Mouse (Mus musculus) embryonic facial prominence, embryonic 12.5 days (tissue): Measurements from ENCODE around the gene Syn3. TPM values are rescaled to one million over a fixed set of nuclear protein-coding genes. Genes with fewer than 3 reads are reported as not detected.

Experiments
- ATAC-seq: fragments of 200-750 bp; cut with Nextera tagmentation; 2 replicates; pipeline ENCODE4 v1.8.0; 2017; ENCODE audit not compliant: insufficient number of reproducible peaks, insufficient read depth, low FRiP score, low TSS enrichment
- H3K27ac ChIP-seq: fragments of 300-500 bp; sonication (generic); 2 replicates; pipeline ENCODE4 v1.5.1; 2016; ENCODE audit warnings: mild to moderate bottlenecking
- H3K27me3 ChIP-seq: fragments of 300-500 bp; sonication (generic); 2 replicates; pipeline ENCODE4 v1.6.1; 2016; ENCODE audit warnings: mild to moderate bottlenecking, moderate library complexity
- H3K36me3 ChIP-seq: fragments of 300-500 bp; sonication (generic); 2 replicates; pipeline ENCODE4 v1.6.1; 2016; ENCODE audit warnings: mild to moderate bottlenecking
- H3K4me1 ChIP-seq: fragments of 300-500 bp; sonication (generic); 2 replicates; pipeline ENCODE4 v1.6.1; 2016
- H3K4me2 ChIP-seq: fragments of 300-500 bp; sonication (generic); replicated peaks from 2 replicates; pipeline ENCODE4 v1.6.1; 2016; ENCODE audit warnings: mild to moderate bottlenecking, moderate library complexity
- H3K4me3 ChIP-seq: fragments of 300-500 bp; sonication (generic); 2 replicates; pipeline ENCODE4 v1.5.1; 2016; ENCODE audit warnings: mild to moderate bottlenecking
- H3K9ac ChIP-seq: fragments of 300-500 bp; sonication (generic); 2 replicates; pipeline ENCODE4 v1.6.1; 2016; ENCODE audit warnings: mild to moderate bottlenecking, moderate library complexity
- H3K9me3 ChIP-seq: fragments of 300-500 bp; sonication (generic); 2 replicates; pipeline ENCODE4 v1.6.1; 2016; ENCODE audit warnings: mild to moderate bottlenecking, moderate library complexity
- WGBS: fragments of 180-500 bp; shearing (Covaris S2); methylation state at CpG from one replicate; pipeline ENCODE4 v1.1.7; 2016; 5-methylcytosine and 5-hydroxymethylcytosine counted together
- polyA plus RNA-seq: library from polyadenylated mRNA; unstranded; fragments of >200 nt; fragmentation: Nextera tagmentation; extraction: Ambion mirVana; gene quantifications from 2 replicates; pipeline ENCODE4 v1.2.1, GENCODE M21; 2016

Gene Syn3
- polyA plus RNA-seq, 1 experiment from 2014 or later, result 4.0 TPM

DNA sequence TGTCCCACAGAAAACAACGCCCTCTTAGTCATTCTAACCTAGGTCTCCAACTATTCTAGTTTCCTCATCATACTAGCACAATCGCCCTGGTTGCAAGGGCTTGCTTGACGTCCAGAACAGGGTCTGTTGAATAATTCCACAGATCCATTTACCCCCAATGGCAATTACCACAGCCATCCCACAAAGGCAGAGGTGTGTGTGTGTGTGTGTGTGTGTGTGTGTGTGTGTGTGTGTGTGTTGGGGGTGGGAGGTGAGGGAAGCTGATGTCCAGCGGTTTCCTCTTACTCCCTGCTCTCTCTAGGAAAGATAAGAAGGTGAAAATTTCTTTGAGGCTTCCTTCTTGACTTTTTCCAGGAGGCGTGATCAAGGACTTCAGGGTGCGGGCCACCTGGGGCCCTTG, 198.9 kb downstream of the Syn3 start:
- peaks cover 44% of the 10 kb centered on the region for H3K4me1 ChIP-seq
- 32% methylated on average over 6 of the region's 6 CpGs for WGBS
- peak overlapping the region; percentile 71 for H3K4me3 ChIP-seq

DNA sequence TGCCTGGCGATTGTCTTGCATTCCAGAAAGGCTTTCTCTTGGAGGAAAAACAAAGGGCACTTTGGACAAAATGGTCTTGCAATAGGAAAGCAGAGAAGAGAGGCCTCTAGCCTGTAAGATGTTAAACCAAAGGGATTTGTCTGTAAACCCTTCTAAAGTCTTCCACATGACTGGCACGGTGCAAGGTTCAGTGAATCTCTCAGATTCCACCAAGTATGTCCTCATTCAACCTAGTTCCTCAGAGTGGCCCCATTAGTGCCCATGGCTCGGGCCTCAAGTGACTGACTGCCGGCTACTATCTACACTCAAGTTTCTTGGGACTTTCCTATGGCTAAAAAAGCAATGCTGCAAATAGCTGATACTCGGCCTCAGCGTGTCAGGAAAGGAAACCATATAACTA, 200.4 kb downstream of the Syn3 start:
- no peak overlapping the region for H3K4me3 ChIP-seq
- WGBS, result 73% methylated on average over 6 of the region's 6 CpGs
- H3K9ac ChIP-seq, result no peak overlapping the region
- ATAC-seq, result no peak
- H3K36me3 ChIP-seq, result no peaks in the 10 kb centered on the region
- no peaks in the 10 kb centered on the region for H3K9me3 ChIP-seq
- H3K27me3 ChIP-seq, result 0 out of 2 replicates have a peak, but pooled peaks cover 3% of the 10 kb centered on the region
- peaks cover 37% of the 10 kb centered on the region for H3K4me1 ChIP-seq
- no peak overlapping the region for H3K4me2 ChIP-seq
- H3K27ac ChIP-seq, result no peak overlapping the region

More for the DNA sequence above, 198.9 kb downstream of the Syn3 start:
- H3K9me3 ChIP-seq, result no peaks in the 10 kb centered on the region
- peak overlapping the region; percentile 73 for H3K4me2 ChIP-seq
- H3K36me3 ChIP-seq, result no peaks in the 10 kb centered on the region; the same call in 1 of the 2 replicates
- no peak for ATAC-seq
- H3K27ac ChIP-seq, result 0 out of 2 replicates have a peak overlapping the region, but pooled peaks have one; percentile 67
- 0 out of 2 replicates have a peak, but pooled peaks cover 3% of the 10 kb centered on the region for H3K27me3 ChIP-seq
- peak overlapping the region; percentile 79 for H3K9ac ChIP-seq

DNA sequence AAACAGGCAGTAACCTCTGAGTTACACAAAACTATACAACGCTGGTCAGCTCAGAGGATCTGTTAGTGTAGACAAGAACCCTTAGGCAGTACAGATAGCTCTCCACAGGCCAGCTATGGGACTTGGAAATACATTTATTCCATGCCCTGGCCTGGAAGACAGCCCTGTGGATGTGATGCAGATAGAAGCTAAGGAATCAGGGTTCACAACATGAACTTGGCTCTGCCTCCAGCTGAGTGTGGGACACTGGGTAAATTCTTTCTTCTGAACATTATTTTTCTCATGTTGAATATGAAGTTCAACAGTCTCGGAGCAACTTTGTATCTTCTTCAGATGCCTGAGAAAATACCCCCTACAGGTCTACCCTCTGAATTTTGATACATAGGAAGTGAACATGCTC, 201.4 kb downstream of the Syn3 start:
- H3K9ac ChIP-seq, result no peak overlapping the region
- H3K4me1 ChIP-seq, result peaks cover 29% of the 10 kb centered on the region
- no peaks in the 10 kb centered on the region for H3K36me3 ChIP-seq
- H3K4me2 ChIP-seq, result no peak overlapping the region
- ATAC-seq, result no peak
- no peak overlapping the region for H3K4me3 ChIP-seq
- WGBS, result 88% methylated on average over 2 of the region's 2 CpGs
- no peak overlapping the region for H3K27ac ChIP-seq
- 0 out of 2 replicates have a peak, but pooled peaks cover 3% of the 10 kb centered on the region for H3K27me3 ChIP-seq
- H3K9me3 ChIP-seq, result no peaks in the 10 kb centered on the region

DNA sequence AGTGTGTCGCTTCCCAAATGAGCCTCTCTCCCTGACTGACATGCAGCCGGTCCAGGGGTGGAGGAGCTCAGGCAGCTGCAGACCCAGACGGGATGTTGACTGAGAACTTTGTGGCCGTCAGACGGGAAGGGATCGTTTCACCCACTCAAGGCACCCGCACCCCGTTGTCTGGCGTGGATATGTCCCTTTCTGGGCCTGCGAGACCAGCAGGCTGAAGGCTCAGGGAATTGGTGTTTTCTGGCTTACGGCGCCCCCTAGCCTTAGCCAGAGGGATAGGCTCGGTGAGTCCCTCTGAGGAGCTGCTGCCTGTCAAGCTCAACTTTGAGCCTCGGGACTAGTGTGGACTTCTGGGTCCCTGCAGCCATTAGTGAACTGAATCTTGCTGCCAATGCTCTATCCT, 202.6 kb downstream of the Syn3 start:
- Histone ChIP-seq H3K9ac (0 out of 2 replicates have a peak overlapping the region, but pooled peaks have one; percentile 1), H3K27me3 (0 out of 2 replicates have a peak, but pooled peaks cover 3% of the 10 kb centered on the region), H3K4me2 (peak overlapping the region; percentile 56), H3K36me3 (no peaks in the 10 kb centered on the region), H3K9me3 (no peaks in the 10 kb centered on the region), H3K27ac (peak overlapping the region; percentile 91), H3K4me3 (0 out of 2 replicates have a peak overlapping the region, but pooled peaks have one; percentile 7), H3K4me1 (peaks cover 20% of the 10 kb centered on the region)
- no peak; the same call in 1 of the 2 replicates for ATAC-seq
- WGBS, result under 1% methylated on average over 14 of the region's 14 CpGs

DNA sequence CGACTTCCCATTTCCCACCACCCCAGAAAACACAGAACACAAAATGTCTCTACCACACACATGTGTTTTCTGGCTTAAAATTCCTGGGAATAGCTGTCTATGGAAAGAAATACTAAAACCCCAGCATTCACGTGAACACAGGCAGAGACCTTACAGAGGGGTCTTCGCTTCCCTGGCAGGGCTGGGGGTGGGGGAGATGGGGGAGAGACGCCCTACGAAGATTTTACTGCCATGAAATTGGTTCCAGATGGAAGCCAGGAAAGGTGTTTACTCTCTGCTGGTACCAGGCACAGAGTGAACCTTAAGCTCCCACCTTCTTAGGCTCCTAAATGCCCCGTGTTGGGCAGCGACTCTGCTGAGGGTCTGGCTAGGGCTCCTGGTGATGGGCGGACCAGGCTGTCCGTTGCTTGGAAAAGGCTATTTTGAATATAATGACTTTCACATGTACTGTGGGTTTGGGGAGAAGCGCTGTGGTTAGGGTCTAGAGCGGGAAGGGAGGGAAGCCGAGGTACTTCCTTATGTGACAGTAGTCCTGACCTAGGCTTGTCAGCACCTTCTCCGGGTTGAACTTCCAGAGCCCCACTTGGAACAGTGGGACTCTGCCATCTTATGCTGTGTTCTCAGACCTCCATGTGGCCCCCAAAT, 203.1 kb downstream of the Syn3 start:
- Histone ChIP-seq H3K9ac (peak overlapping the region; percentile 1; the same call in 1 of the 2 replicates), H3K4me2 (peak overlapping the region; percentile 56), H3K9me3 (no peaks in the 10 kb centered on the region), H3K27me3 (0 out of 2 replicates have a peak, but pooled peaks cover 3% of the 10 kb centered on the region), H3K36me3 (no peaks in the 10 kb centered on the region), H3K4me3 (0 out of 2 replicates have a peak overlapping the region, but pooled peaks have one; percentile 7), H3K4me1 (peaks cover 20% of the 10 kb centered on the region), H3K27ac (peak overlapping the region; percentile 91)
- WGBS, result 11% methylated on average over 13 of the region's 13 CpGs
- ATAC-seq, result peak; percentile 49

DNA sequence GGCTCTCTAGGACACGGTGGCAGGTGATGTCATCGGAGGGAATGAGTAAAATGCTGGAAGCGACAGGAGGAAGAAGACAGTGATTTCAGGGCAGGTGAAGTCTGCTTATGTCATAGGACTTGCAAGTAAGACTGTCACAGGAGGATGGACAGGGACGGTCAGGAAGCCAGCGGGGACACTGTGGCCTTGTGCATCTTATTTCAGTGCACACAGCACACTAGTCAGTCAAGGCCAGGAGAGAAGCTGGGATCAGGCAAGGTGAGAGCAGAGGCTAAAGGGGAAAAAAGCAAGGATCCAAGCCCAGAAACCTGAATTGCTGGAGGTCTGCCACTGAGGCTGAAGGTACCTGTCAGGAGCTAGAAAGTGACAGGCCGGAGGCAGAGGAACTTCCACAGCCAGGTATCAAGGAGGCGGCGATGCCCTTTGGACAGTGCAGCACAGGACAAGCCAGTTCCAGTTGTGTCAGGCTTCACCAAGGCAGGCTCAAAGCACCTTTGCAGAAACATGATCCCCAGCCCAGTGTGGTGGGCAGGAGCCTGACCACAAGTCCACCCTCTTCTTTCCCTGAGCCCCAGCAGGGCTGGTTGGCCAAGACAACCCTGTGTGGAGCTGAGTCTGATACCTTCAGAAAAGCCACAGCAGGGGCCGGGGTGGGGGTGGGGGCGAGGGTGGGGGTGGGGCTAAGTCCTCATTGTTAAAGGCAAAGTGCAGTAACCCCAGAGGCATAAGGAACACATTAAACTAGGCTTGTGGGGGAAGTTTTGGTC, 203.9 kb downstream of the Syn3 start:
- 53% methylated on average over 10 of the region's 10 CpGs for WGBS
- H3K27me3 ChIP-seq, result 0 out of 2 replicates have a peak, but pooled peaks cover 3% of the 10 kb centered on the region

DNA sequence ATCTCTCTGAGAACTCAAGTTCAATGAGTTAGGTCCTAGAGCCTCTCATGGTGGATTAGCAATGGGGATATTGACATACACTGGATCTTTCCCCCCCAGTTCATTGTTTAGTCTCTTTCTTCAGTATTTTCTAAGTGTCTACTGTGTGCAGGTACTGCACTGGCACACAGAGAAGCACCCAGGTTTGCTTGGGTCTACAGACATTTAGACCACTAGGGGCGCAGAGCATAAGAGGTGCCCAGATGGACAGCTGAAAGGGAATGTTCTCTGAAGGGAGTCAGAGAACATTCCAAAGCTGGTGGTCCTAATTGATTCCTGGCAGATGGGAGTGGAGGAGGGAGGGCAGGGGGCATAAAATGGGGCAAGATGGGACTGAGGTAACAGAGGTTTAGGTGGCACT, 204.8 kb downstream of the Syn3 start:
- Histone ChIP-seq H3K9ac (no peak overlapping the region), H3K27me3 (0 out of 2 replicates have a peak, but pooled peaks cover 3% of the 10 kb centered on the region), H3K4me2 (no peak overlapping the region), H3K4me3 (no peak overlapping the region), H3K36me3 (no peaks in the 10 kb centered on the region), H3K9me3 (no peaks in the 10 kb centered on the region), H3K27ac (peak overlapping the region; percentile 91; the same call in 1 of the 2 replicates), H3K4me1 (peaks cover 17% of the 10 kb centered on the region)
- ATAC-seq, result no peak
- 83% methylated on average over 1 of the region's 1 CpGs for WGBS

More for the DNA sequence above, 203.9 kb downstream of the Syn3 start:
- Histone ChIP-seq H3K4me2 (peak overlapping the region; percentile 56), H3K36me3 (no peaks in the 10 kb centered on the region), H3K9ac (no peak overlapping the region), H3K4me1 (peaks cover 19% of the 10 kb centered on the region), H3K4me3 (no peak overlapping the region), H3K9me3 (no peaks in the 10 kb centered on the region), H3K27ac (peak overlapping the region; percentile 91)
- ATAC-seq, result peak; percentile 88

DNA sequence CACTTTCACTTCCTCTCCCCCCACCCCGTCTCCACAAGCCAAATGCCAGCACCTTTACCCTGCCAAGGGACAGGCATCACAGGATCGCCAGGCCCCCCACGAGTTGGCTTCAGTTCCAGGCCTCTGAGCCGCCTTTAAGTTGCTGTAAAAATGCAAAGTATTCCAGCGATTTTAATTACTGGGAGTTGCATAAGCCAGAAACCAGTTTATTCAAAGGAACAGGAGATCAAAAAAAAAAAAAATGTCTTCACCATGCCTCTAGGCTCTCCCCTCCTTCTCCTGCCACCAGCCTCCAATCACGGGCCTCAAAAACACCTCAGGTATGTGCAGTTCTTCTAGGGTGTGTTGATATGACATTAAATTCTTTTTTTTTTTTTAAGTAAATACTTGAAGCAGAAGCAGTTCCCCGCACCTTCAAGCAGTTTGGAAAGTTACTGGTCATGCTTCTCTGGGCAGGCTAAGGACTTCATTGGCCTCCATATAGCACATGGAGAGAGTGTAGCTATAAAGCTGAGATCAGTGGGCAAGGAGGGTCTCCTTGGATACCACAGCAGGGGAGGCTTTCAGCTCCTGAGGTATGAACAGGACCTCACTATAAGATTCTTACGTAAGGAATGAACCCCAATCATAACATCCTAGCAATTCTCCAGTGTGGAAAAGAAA, 208.5 kb downstream of the Syn3 start:
- no peak overlapping the region for H3K27ac ChIP-seq
- H3K4me2 ChIP-seq, result no peak overlapping the region
- 69% methylated on average over 8 of the region's 8 CpGs for WGBS
- no peak overlapping the region for H3K4me3 ChIP-seq
- ATAC-seq, result no peak
- H3K4me1 ChIP-seq, result peaks cover 11% of the 10 kb centered on the region
- H3K9me3 ChIP-seq, result no peaks in the 10 kb centered on the region
- H3K27me3 ChIP-seq, result no peaks in the 10 kb centered on the region
- H3K9ac ChIP-seq, result no peak overlapping the region
- no peaks in the 10 kb centered on the region for H3K36me3 ChIP-seq

DNA sequence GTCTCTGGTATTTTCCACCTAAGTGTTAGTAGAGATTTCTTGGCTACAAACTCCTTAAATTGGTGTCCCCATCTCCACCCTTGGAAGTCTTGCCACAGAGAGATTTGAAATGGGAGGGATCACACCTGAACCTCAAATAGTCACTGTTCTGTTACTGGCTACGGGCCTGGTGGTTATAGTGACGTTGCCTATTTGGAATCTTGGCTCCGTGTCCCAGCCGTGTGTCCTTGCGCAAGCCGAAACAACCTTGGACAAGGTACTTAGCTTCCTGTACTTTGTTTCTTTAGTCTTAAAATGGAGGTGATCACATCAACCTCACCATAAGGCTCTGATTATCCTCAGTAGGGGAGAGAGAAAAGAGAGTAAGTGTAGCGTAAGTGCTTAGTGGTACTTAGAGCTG, 212.2 kb downstream of the Syn3 start:
- Histone ChIP-seq H3K9me3 (no peaks in the 10 kb centered on the region), H3K36me3 (no peaks in the 10 kb centered on the region), H3K27ac (no peak overlapping the region), H3K4me1 (no peaks in the 10 kb centered on the region), H3K4me2 (no peak overlapping the region), H3K9ac (no peak overlapping the region), H3K4me3 (no peak overlapping the region), H3K27me3 (no peaks in the 10 kb centered on the region)
- WGBS, result 80% methylated on average over 7 of the region's 7 CpGs
- ATAC-seq, result no peak

DNA sequence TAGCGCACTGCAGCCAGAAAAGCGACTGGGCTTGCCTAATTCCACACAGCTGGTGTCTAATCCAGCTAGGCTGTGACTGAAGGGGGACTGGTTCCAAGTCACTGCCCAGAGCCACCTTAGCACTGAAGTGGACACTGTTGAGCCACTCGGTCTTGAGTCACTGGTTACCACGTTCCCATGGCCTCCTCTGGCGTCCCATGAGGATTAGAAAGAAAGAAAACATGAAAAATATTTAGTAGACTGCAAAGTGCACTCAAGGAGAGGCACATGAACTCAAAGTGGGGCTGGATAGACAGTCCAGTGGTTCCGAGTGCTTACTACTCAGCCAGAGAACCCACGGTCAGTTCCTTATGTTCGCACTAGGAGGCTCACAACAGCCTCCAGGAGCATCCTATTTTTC, 217.5 kb downstream of the Syn3 start:
- Histone ChIP-seq H3K9ac (no peak overlapping the region), H3K9me3 (no peaks in the 10 kb centered on the region), H3K27me3 (no peaks in the 10 kb centered on the region), H3K4me2 (no peak overlapping the region), H3K36me3 (no peaks in the 10 kb centered on the region), H3K4me3 (no peak overlapping the region), H3K27ac (no peak overlapping the region), H3K4me1 (peaks cover 19% of the 10 kb centered on the region)
- whole genome bisulfite sequencing, result 81% methylated on average over 8 of the region's 8 CpGs
- ATAC-seq, result no peak

DNA sequence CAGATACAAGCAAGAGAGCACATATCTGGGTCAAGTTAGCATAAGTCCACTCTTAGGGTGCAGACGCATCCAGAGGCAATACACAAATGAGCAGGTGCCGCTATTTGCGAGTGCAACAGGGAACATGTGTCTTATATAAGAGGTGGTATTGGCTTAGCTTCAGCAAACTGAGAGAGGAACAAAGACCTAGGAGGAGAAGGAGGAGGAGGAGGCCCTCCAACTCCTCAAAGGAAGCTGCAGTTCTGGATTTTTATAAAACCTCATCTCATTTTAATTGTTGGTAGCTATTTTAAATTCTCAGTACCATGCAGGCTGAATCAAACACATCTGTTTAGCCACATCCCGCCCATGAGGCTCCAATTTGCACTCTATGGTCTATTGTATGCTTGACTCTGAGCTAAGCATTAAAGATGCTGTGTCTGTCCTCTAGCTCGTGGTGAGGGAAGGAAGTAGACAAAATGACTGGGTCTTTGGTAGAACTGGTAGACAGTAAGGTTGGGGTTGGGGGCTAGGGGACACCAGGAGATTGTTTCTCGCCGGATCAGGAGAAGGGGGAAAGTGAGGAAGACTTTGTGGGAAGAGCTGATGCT, 219.0 kb downstream of the Syn3 start:
- no peaks in the 10 kb centered on the region for H3K27me3 ChIP-seq
- no peak overlapping the region for H3K27ac ChIP-seq
- H3K4me2 ChIP-seq, result no peak overlapping the region
- no peak for ATAC-seq
- peaks cover 19% of the 10 kb centered on the region for H3K4me1 ChIP-seq
- WGBS, result 83% methylated on average over 7 of the region's 7 CpGs
- no peaks in the 10 kb centered on the region for H3K36me3 ChIP-seq
- no peaks in the 10 kb centered on the region for H3K9me3 ChIP-seq
- no peak overlapping the region for H3K9ac ChIP-seq
- H3K4me3 ChIP-seq, result no peak overlapping the region
